Mouse (Mus musculus) urinary bladder, postnatal 36 days (tissue): ENCODE results near the gene Gm21987.

Experiments
- DNase-seq, 2 experiments: peaks; one replicate each; pipeline ENCODE4 v3.0.0; 2022; ENCODE audit warnings: low spot score in 2 of 2, mixed read lengths in 1 of 2

Gene Gm21987

DNA sequence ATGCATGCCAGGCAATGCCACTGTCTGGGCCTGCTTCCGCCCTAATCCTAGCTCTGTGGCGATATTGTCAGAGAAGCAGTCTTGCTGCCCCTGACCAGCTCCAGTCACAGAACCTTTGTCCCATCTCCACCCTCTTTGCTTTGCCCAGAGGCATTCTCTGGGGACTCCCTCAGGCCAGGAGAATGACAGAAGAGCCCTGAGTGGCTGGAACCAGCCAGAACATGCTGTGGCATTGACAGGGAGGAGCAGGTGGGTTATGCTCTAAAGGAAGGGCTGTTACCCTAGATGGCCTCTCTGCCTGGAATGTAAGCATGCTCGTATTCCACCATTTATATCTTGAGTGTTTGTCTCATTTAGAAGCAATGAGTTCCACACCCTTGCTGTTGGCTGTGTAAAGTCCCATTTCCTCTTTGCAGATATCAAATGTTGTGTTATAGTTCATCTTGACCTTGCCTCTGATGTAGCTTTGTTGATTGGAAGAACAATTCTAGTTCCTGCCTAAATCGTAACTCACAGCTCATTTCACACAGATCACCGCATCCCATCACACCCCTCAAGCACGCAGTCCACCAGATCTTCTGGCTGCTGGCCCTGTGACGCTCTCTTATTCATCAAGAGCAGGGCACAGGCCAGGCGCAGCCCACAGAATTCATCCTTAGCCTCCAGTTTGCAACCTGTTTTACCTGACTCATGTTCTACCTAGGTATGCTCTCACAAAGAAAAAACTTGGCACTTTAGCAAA is 24.0 kb downstream of the Gm21987 start:
- peak in 1 of 2 experiments; percentile 47 for DNase-seq

DNA sequence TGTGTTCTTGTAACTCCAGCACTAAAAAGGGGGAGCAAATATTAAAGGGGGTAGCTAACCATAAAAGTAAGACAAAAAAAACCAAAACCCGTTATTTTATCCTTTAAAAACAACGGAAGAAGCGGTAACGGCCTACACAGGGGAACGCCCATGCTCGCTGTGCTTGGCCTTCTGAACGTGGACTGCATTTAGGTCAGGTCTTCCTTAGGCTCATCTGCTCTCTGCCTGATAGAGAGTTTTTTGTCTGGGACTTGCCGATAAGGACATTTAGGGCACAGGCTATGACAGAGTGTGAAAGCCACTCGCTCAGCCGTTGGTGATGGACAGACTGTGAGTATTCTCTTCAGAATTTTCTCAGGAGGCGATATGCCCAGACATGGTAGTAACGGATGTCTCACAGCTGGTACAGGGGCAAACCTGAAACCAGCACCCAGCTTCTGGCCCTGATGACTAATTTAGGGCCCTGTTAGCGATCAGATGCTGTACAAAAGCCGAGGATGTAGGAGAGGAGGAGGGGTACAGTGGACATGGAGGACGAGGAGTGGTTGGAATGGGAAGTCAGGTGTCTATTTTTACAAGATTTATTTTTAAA is 25.0 kb downstream of the Gm21987 start:
- DNase-seq: no peak

- no peak for DNase-seq
Observed at GRCm38 (mm10) chr16:38372876-38373275, 26.0 kb downstream of the Gm21987 start.

DNA sequence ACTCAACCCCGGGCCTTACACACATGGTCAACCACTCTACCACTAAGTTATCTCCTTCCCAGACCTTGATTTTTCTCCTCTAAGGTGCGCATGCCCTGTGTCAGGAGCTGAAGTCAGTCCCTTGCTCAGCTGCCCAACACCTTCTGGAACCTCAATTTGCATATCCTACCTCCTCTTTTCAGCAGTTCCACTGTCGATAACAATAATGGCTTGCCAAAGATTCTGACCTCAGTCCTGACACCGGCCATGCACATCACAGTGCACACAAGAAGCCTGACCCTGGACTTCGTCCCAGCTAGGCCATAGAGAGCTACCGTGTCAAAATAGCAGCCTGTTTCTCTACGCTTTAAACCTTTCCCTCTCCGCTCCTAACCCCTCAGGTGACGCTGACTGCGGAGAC is 26.6 kb downstream of the Gm21987 start:
- DNase-seq: no peak

DNA sequence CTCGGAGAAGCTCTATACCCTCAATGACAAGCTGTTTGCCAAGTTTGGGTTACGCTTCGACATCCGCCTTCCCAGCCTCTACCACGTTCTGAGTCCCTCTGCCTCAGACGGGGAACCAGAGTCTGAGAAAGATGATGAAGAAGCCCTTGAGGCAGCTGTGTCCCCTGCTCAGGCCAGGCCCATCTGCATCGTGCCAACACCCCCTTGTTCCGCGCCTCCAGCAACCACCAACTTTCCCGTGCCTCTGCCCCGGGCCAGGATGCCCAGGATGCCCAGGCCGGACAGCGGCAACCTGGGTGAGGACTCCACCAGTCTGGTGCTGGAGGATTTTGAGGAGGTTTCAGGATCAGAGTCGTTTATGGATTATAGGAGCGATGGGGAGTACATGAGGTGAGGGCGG is 27.1 kb downstream of the Gm21987 start:
- no peak for DNase-seq

DNA sequence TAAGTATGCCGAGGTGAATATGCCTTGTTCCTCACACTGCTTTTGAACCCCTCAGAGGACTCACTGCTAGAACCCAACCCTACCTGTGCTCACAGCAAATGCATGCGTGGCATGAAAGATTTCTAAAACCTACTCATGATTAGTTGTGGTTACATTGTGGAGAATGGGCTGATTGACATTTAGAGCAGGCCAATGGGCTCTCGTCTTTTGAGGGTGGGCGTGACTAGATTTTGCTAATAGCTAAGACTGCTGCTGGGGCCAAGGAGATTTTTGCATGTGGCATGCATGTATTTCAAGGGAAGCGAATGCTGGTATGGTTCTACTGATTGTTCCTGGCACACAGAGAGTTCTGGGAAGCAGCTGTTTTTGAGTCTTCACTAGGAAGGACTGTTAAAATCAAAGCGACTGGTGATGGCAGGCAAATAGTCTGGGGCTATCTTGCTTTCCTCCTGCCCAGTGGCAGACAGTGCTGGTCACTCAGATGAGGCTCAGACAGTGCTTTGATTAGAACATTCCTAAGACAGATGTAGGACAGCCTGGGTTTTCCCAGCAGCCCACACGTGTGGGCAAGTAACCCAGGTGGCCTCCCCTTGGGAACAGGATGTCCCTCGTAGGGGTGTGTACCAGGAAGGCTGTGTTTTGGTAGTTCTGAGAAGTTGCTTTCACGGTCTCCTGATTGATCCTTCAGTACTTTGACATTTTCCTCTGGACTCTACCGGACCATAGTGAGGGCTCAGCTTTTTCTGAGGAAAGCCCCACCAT is 27.7 kb downstream of the Gm21987 start:
- DNase-seq: no peak

GRCm38 (mm10) chr16:38375182-38375581 is 28.3 kb downstream of the Gm21987 start:
- no peak for DNase-seq

- DNase-seq: no peak
Observed at GRCm38 (mm10) chr16:38376163-38376840, 29.5 kb downstream of the Gm21987 start.

- no peak for DNase-seq
Observed at GRCm38 (mm10) chr16:38376841-38377249, 30.0 kb downstream of the Gm21987 start.

DNA sequence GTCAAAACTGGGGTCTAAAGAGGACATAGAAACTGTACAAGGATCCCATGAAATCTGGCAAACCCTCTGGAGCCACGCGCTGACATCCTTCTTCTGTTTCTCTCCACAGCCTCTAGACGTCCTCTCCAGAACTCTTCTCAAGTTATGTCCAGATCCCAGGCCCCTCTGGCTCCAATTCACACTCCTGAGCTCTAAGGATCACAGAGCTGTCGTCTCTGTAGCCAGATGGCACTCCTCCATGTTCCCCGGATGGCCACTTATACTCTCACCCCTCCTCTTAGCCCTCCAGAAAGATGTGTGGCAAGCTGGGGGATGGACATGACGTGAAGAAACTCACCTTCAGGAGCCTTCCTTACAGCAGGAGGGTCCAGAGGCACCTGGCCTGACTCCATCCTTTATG is 30.7 kb downstream of the Gm21987 start:
- no peak for DNase-seq

GRCm38 (mm10) chr16:38378591-38378990 is 31.8 kb downstream of the Gm21987 start:
- DNase-seq: no peak

- no peak for DNase-seq
Observed at GRCm38 (mm10) chr16:38379088-38379487, 32.2 kb downstream of the Gm21987 start.

DNA sequence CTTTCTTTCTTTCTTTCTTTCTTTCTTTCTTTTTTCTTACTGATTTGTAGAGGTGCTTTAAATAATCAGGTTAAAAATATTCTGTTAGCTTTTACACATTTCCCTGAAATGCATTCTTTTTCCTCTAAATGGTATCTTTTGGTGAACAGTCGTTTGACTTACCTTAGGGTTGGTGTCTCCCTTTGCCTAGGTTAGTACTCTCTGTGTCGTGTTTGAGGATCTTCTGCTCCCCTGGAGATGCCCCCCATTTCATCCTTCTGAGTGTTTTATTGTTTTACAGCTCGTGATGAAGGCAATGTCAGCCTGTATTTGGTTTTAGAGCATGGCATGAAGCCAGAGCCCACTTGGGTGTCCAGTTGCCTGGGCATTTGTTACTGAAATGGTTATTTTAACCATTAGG is 32.7 kb downstream of the Gm21987 start:
- no peak for DNase-seq

DNA sequence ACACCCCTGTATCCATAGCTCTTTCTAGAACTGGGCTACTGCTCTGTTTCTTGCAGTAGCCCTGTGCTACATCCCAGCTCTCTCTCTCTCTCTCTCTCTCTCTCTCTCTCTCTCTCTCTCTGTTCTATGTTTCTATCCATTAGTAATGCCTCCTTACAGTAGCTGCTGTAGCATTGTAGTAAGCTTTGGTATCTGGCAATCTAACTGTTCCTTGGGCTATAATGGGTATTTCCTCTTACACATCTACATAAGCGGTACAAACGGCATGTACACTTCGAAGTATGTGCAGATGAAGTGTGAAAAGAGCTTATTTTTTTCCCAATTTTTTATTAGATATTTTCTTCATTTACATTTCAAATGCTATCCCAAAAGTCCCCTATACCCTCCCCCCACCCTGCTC is 33.1 kb downstream of the Gm21987 start:
- DNase-seq: no peak

DNA sequence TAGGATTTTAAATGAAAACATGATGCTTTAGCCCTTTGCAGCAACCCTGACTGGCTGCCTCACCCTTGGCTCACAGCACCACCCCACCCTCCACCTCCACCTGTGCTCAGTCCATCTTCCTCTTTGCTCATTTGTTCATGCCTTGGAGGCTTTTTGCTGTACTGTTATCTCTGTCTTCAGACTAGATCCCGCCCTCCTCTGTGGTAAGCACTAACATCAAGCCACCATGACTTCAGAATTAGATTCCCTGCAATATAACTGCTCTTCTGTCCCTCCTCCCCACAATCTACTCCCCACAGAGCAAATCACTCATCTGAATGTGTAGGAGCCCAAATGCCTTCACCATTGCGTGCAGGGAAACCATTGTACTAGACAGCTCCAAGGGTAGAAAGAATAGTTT is 36.8 kb downstream of the Gm21987 start:
- no peak for DNase-seq

- no peak for DNase-seq
Observed at GRCm38 (mm10) chr16:38385184-38385634, 38.4 kb downstream of the Gm21987 start.

- DNase-seq: no peak
Observed at GRCm38 (mm10) chr16:38385700-38386099, 38.9 kb downstream of the Gm21987 start.

- no peak for DNase-seq
Observed at GRCm38 (mm10) chr16:38387389-38387788, 40.5 kb downstream of the Gm21987 start.

- DNase-seq: no peak
Observed at GRCm38 (mm10) chr16:38388757-38389156, 41.9 kb downstream of the Gm21987 start.

GRCm38 (mm10) chr16:38389284-38389893 is 42.5 kb downstream of the Gm21987 start:
- no peak for DNase-seq

GRCm38 (mm10) chr16:38390322-38390721 is 43.5 kb downstream of the Gm21987 start:
- DNase-seq: no peak
